In genomic region chr2:75685458-75685861, GRCm38 (mm10) we compare ENCODE assay signal across 9 mouse cellular contexts. TPM values are rescaled to one million over a fixed set of nuclear protein-coding genes. Genes with fewer than 3 reads are reported as not detected.
A peak's percentile ranks its signal among the peaks of the same experiment; 100 is the strongest.
DNase-seq lines count a peak whose midpoint lies in the region; ATAC-seq lines count a peak whose summit lies in the region.
"Had no signal": no experiment of that assay in that cellular context is flagged by ENCODE, and none has a peak within 500 bp of the region (broad histone marks: within the 10 kb centered on the region; RNA-seq: fewer than 3 reads in every experiment).

No protein-coding gene starts in this region.

- H3K9ac ChIP-seq in lung, embryonic 16.5 days (ENCODE audit: low read length): 0 out of 2 replicates have a peak overlapping the region, but pooled peaks have one; percentile 24

- peak; percentile 43 for DNase-seq in gastrocnemius, postnatal 25 days
- DNase-seq in gastrocnemius, postnatal 10 days: no peak
- peak; percentile 99 for DNase-seq in 3T3-L1 (ENCODE audit: low read depth, low spot score)
- DNase-seq in adrenal gland, postnatal 14 days: peak; percentile 43
- DNase-seq in left cerebral cortex, adult 18-20 months (ENCODE audit: low spot score in 2 of 2): no peak
- no peak for DNase-seq in layer of hippocampus, postnatal 14 days (ENCODE audit: low spot score in 2 of 2)
- no peak for DNase-seq in embryo, embryonic 11 days

- peaks cover 7% of the 10 kb centered on the region; the same call in 1 of the 2 replicates for H3K36me3 ChIP-seq in lung, embryonic 16.5 days (ENCODE audit: control insufficient read depth, insufficient read depth, low read length)

- 0 out of 2 replicates have a peak, but pooled peaks have one; percentile 6 for ATAC-seq in lung, embryonic 16.5 days (ENCODE audit: low read depth)

- peak overlapping the region; percentile 52 for H3K27ac ChIP-seq in lung, embryonic 16.5 days (ENCODE audit: low read length)

- H3K4me3 ChIP-seq in lung, embryonic 16.5 days (ENCODE audit: low read length): no peak overlapping the region
- H3K4me3 ChIP-seq: erythroblast, embryonic 14.5 days had no signal

- 56% methylated on average over 6 of the region's 6 CpGs for WGBS in lung, embryonic 16.5 days

- peaks cover 44% of the 10 kb centered on the region for H3K4me1 ChIP-seq in lung, embryonic 16.5 days (replicated peaks; ENCODE audit: control insufficient read depth, insufficient read depth, low read length)

- no peaks in the 10 kb centered on the region for H3K27me3 ChIP-seq in lung, embryonic 16.5 days (ENCODE audit: control insufficient read depth, insufficient read depth, low read depth, low read length)

- no peak overlapping the region for H3K4me2 ChIP-seq in lung, embryonic 16.5 days (ENCODE audit: low read depth, low read length)

- no peaks in the 10 kb centered on the region for H3K9me3 ChIP-seq in lung, embryonic 16.5 days (ENCODE audit: control insufficient read depth, low read length)

RNA-seq across cellular contexts. Expression of gene Nfe2l2, which starts 19.0 kb away (rescaled TPM):
- 10 to 100 TPM; 27.6 to 29.6 TPM for total RNA-seq in gastrocnemius, postnatal 25 days (2021)
- total RNA-seq in gastrocnemius, postnatal 10 days (2021): 10 to 100 TPM; 28.4 to 33.3 TPM
- 93.6 and 103 TPM in 2 replicates for total RNA-seq in adrenal gland, postnatal 14 days (2021)
- polyA plus RNA-seq in lung, embryonic 16.5 days (2015; fragmentation: Nextera tagmentation; extraction: Ambion mirVana): 134 and 137 TPM in 2 replicates
- 10 to 100 TPM; 14.7 TPM for total RNA-seq in left cerebral cortex, adult 18-20 months (2021)
- total RNA-seq in layer of hippocampus, postnatal 14 days (2021): 10 to 100 TPM; 12.0 to 14.0 TPM

RNA-seq across cellular contexts. Expression of gene Hnrnpa3, which starts 26.4 kb away (rescaled TPM):
- total RNA-seq in gastrocnemius, postnatal 25 days (2021): 100 to 1,000 TPM; 108 to 125 TPM
- total RNA-seq in gastrocnemius, postnatal 10 days (2021): 100 to 1,000 TPM; 280 to 305 TPM
- 509 and 538 TPM in 2 replicates for total RNA-seq in adrenal gland, postnatal 14 days (2021)
- polyA plus RNA-seq in lung, embryonic 16.5 days (2015; fragmentation: Nextera tagmentation; extraction: Ambion mirVana): 298 and 346 TPM in 2 replicates
- 100 to 1,000 TPM; 268 to 300 TPM for total RNA-seq in left cerebral cortex, adult 18-20 months (2021)
- 100 to 1,000 TPM; 316 to 327 TPM for total RNA-seq in layer of hippocampus, postnatal 14 days (2021)

Comparison
In these comparisons a context has a peak if more than half of its experiments do, and no peak if none do; other contexts are left out.
1. DNase-seq: peak in gastrocnemius, postnatal 25 days (single experiment), 3T3-L1 (single experiment) and adrenal gland, postnatal 14 days (single experiment); none in gastrocnemius, postnatal 10 days (single experiment), left cerebral cortex, adult 18-20 months (0 of 2), layer of hippocampus, postnatal 14 days (0 of 2) and embryo, embryonic 11 days (single experiment).